Mouse (Mus musculus): ENCODE measurements around the gene Atp6v0a1. TPM values are rescaled to one million over a fixed set of nuclear protein-coding genes. Genes with fewer than 3 reads are reported as not detected.
A peak's percentile ranks its signal among the peaks of the same experiment; 100 is the strongest.

Atp6v0a1 gene
- total and polyA plus RNA-seq, 3 experiments: 77.4 to 92.6 (median 89.6) TPM

GRCm38 (mm10) chr11:101009888-101010784 is 884 bp downstream of the Atp6v0a1 start:
- Histone ChIP-seq H3K9ac (ENCODE audit: low read depth, low read length) (peak overlapping the region; percentile 88), H3K36me3 (ENCODE audit: control insufficient read depth, insufficient read depth, low read length) (peaks cover 17% of the 10 kb centered on the region), H3K27me3 (ENCODE audit: control insufficient read depth, insufficient read depth, low read length) (no peaks in the 10 kb centered on the region), H3K4me1 (ENCODE audit: control insufficient read depth, insufficient read depth, low read length) (peaks cover 7% of the 10 kb centered on the region), H3K27ac (peak overlapping the region; percentile 94), H3K4me3 (peak overlapping the region; percentile 70), H3K79me2 (replicated peaks; ENCODE audit: control insufficient read depth, insufficient read depth, low read length) (peaks cover 5% of the 10 kb centered on the region; the same call in 1 of the 2 replicates)
- 1% methylated on average over 29 of the region's 29 CpGs for WGBS
- intact Hi-C loops (cut with DNase I): loop anchor here (2.0 kb wide), 2 partner anchors 27 to 47 kb away; no protein-coding TSS in a partner anchor
- peak; percentile 19 to 33 for DNase-seq
- TF ChIP-seq CTCF (IDR thresholded peaks at IDR 0.05) (peak; percentile 28), EP300 (IDR thresholded peaks at IDR 0.05; ENCODE audit: insufficient read depth, low read depth, low read length) (no peak)

- Histone ChIP-seq H3K4me3 (no peak overlapping the region), H3K27ac (no peak overlapping the region), H3K4me1 (ENCODE audit: control insufficient read depth, insufficient read depth, low read length) (peaks cover 7% of the 10 kb centered on the region), H3K36me3 (ENCODE audit: control insufficient read depth, insufficient read depth, low read length) (peaks cover 21% of the 10 kb centered on the region), H3K9ac (ENCODE audit: low read depth, low read length) (no peak overlapping the region), H3K79me2 (replicated peaks; ENCODE audit: control insufficient read depth, insufficient read depth, low read length) (peaks cover 5% of the 10 kb centered on the region; the same call in 1 of the 2 replicates), H3K27me3 (ENCODE audit: control insufficient read depth, insufficient read depth, low read length) (no peaks in the 10 kb centered on the region)
- intact Hi-C loops (cut with DNase I): no loop called here
- DNase-seq: no peak
- no peak for TF ChIP-seq CTCF (IDR thresholded peaks at IDR 0.05)
- TF ChIP-seq POLR2A (IDR thresholded peaks at IDR 0.05; ENCODE audit: insufficient read depth, low read depth, low read length): no peak
- TF ChIP-seq EP300 (IDR thresholded peaks at IDR 0.05; ENCODE audit: insufficient read depth, low read depth, low read length): no peak
- 68% methylated on average over 6 of the region's 6 CpGs for WGBS
Observed at GRCm38 (mm10) chr11:101011641-101012040, 2.4 kb downstream of the Atp6v0a1 start.

GRCm38 (mm10) chr11:101023371-101023770 is 14.1 kb downstream of the Atp6v0a1 start:
- Histone ChIP-seq H3K36me3 (ENCODE audit: control insufficient read depth, insufficient read depth, low read length) (peaks cover 13% of the 10 kb centered on the region), H3K27ac (no peak overlapping the region), H3K9ac (ENCODE audit: low read depth, low read length) (no peak overlapping the region), H3K4me3 (no peak overlapping the region), H3K79me2 (replicated peaks; ENCODE audit: control insufficient read depth, insufficient read depth, low read length) (no peaks in the 10 kb centered on the region), H3K27me3 (ENCODE audit: control insufficient read depth, insufficient read depth, low read length) (no peaks in the 10 kb centered on the region), H3K4me1 (ENCODE audit: control insufficient read depth, insufficient read depth, low read length) (no peaks in the 10 kb centered on the region; the same call in 1 of the 2 replicates)
- no peak for TF ChIP-seq CTCF (IDR thresholded peaks at IDR 0.05)
- no peak for TF ChIP-seq POLR2A (IDR thresholded peaks at IDR 0.05; ENCODE audit: insufficient read depth, low read depth, low read length)
- no peak for TF ChIP-seq EP300 (IDR thresholded peaks at IDR 0.05; ENCODE audit: insufficient read depth, low read depth, low read length)
- DNase-seq: no peak
- intact Hi-C loops (cut with DNase I): no loop called here
- WGBS: 77% methylated on average over 12 of the region's 12 CpGs

GRCm38 (mm10) chr11:101024001-101024400 is 14.7 kb downstream of the Atp6v0a1 start:
- no peak overlapping the region for H3K27ac ChIP-seq
- intact Hi-C loops (cut with DNase I): no loop called here
- no peak overlapping the region for H3K4me3 ChIP-seq
- DNase-seq: no peak
- H3K9ac ChIP-seq (ENCODE audit: low read depth, low read length): no peak overlapping the region
- peaks cover 16% of the 10 kb centered on the region for H3K36me3 ChIP-seq (ENCODE audit: control insufficient read depth, insufficient read depth, low read length)
- H3K27me3 ChIP-seq (ENCODE audit: control insufficient read depth, insufficient read depth, low read length): no peaks in the 10 kb centered on the region
- no peaks in the 10 kb centered on the region; the same call in 1 of the 2 replicates for H3K4me1 ChIP-seq (ENCODE audit: control insufficient read depth, insufficient read depth, low read length)
- no peaks in the 10 kb centered on the region for H3K79me2 ChIP-seq (replicated peaks; ENCODE audit: control insufficient read depth, insufficient read depth, low read length)
- TF ChIP-seq EP300 (IDR thresholded peaks at IDR 0.05; ENCODE audit: insufficient read depth, low read depth, low read length) (no peak), CTCF (IDR thresholded peaks at IDR 0.05) (no peak), POLR2A (IDR thresholded peaks at IDR 0.05; ENCODE audit: insufficient read depth, low read depth, low read length) (no peak)
- WGBS: 93% methylated on average over 4 of the region's 4 CpGs

GRCm38 (mm10) chr11:101027121-101027520 is 17.9 kb downstream of the Atp6v0a1 start:
- intact Hi-C loops (cut with DNase I): no loop called here
- H3K27me3 ChIP-seq (ENCODE audit: control insufficient read depth, insufficient read depth, low read length): no peaks in the 10 kb centered on the region
- H3K4me1 ChIP-seq (ENCODE audit: control insufficient read depth, insufficient read depth, low read length): no peaks in the 10 kb centered on the region; the same call in 1 of the 2 replicates
- no peak overlapping the region for H3K9ac ChIP-seq (ENCODE audit: low read depth, low read length)
- H3K4me3 ChIP-seq: no peak overlapping the region
- H3K79me2 ChIP-seq (replicated peaks; ENCODE audit: control insufficient read depth, insufficient read depth, low read length): no peaks in the 10 kb centered on the region
- H3K27ac ChIP-seq: no peak overlapping the region
- peaks cover 15% of the 10 kb centered on the region for H3K36me3 ChIP-seq (ENCODE audit: control insufficient read depth, insufficient read depth, low read length)
- 81% methylated on average over 11 of the region's 11 CpGs for WGBS
- no peak for TF ChIP-seq POLR2A (IDR thresholded peaks at IDR 0.05; ENCODE audit: insufficient read depth, low read depth, low read length)
- DNase-seq: no peak

- 95% methylated on average over 8 of the region's 8 CpGs for WGBS
- H3K27ac ChIP-seq: no peak overlapping the region
- H3K4me1 ChIP-seq (ENCODE audit: control insufficient read depth, insufficient read depth, low read length): no peaks in the 10 kb centered on the region; the same call in 1 of the 2 replicates
- intact Hi-C loops (cut with DNase I): no loop called here
- no peak overlapping the region for H3K9ac ChIP-seq (ENCODE audit: low read depth, low read length)
- TF ChIP-seq POLR2A (IDR thresholded peaks at IDR 0.05; ENCODE audit: insufficient read depth, low read depth, low read length) (no peak), EP300 (IDR thresholded peaks at IDR 0.05; ENCODE audit: insufficient read depth, low read depth, low read length) (no peak), CTCF (IDR thresholded peaks at IDR 0.05) (no peak)
- no peaks in the 10 kb centered on the region for H3K79me2 ChIP-seq (replicated peaks; ENCODE audit: control insufficient read depth, insufficient read depth, low read length)
- no peak overlapping the region for H3K4me3 ChIP-seq
- no peaks in the 10 kb centered on the region for H3K27me3 ChIP-seq (ENCODE audit: control insufficient read depth, insufficient read depth, low read length)
- DNase-seq: no peak
- H3K36me3 ChIP-seq (ENCODE audit: control insufficient read depth, insufficient read depth, low read length): peaks cover 15% of the 10 kb centered on the region
Observed at GRCm38 (mm10) chr11:101029320-101029719, 20.1 kb downstream of the Atp6v0a1 start.
